Mouse (Mus musculus): Measurements from ENCODE around the gene Gabrg3.
"Not testable (repeated sequence)": the region's sequence is repeated elsewhere in the genome, so short reads cannot be mapped to it uniquely, and the experiment has no call there.

Gene Gabrg3

DNA sequence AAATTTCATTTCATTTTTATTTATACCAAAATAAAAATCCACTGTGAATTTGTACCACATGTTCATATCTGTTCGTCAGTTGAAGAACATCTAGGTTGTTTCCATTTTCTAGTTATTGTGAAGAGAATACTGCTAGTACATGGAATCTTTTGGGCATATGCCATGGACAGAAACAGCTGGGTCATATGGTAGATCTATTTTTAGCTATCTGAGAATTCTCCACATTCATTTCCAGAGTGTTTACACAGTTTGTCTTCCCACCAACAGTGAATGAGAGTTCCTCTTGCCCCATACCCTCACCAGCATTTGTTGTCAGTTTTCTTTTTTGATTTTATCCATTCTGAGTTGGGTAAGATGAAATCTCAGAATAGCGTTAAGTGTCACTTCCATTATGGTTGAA is 75.0 kb downstream of the Gabrg3 start:
- no peak for DNase-seq

DNA sequence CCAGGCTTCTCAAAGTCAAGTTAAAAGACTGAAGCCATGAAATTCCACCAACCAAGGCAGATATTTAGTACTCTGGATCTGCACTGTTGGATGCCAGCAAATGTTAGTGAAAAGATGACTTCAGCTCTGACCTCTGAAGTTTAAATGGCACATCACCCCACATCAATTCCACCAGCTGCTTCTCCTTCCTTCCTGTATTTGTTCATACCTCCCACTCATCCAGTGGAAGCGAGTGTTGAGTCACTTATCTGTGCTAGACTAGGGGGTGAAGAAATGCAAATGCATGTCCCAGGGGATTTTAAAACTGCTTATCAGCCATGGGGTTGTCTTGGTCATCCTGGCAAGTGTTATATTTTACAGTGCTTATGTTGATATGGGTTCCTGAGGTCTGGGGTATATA is 79.7 kb downstream of the Gabrg3 start:
- DNase-seq = no peak

DNA sequence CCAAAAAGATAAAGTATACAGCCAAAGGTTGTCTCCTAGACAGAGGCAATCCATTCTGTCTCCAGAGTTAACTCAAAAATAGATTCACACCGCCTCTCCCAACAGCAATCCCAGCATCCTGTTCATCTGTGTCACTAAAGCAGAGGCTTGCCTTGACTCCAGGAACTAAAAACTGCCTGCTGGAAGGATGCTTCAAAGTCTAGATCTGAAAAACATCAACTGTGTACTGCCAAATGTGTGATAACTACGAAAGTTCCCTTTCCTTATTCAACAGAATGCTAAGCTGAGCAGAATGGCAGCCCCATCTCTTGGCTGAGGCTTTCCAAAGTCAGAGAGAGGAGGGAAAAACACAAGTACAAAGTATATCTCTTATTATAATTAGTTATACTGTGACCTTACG is 90.3 kb downstream of the Gabrg3 start:
- no peak for DNase-seq

DNA sequence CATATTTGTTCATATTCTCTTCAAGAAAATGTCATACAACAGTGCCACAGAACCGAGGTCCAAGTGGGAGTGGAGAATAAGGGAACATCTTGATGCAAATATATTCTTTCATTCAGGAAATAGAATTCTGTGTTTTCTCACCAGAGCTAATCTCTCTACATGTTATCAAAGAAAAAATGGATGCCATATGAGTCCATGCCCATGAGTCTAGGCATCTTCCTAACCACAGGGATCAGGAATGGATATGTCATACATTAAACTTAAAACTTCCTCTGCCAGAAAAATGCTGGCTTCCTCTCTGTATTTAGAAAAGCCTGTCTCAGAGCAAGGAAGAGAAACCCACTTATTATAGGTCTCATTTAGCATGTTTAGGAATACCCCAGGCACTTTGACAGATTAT is 92.9 kb downstream of the Gabrg3 start:
- no peak for DNase-seq

DNA sequence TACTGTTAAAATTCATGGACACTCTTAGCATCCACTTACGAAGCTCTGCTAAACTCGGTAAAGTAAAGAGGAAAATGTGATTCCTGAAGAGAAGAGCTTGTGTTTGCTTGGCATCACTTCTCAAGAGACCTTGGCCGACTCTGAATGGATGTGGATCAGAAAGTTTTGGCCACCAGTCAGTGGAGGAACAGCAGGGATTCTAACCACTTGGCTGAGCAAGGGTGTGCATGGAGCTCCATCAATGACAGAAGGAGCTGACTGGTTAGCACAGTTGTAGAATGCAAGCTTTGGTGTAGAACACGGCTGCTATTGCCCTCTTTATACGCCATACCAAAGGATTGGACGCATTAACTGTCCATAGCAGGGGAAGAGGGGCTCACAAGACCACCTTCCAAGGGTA is 93.4 kb downstream of the Gabrg3 start:
- peak; percentile 51 to 66 for DNase-seq

DNA sequence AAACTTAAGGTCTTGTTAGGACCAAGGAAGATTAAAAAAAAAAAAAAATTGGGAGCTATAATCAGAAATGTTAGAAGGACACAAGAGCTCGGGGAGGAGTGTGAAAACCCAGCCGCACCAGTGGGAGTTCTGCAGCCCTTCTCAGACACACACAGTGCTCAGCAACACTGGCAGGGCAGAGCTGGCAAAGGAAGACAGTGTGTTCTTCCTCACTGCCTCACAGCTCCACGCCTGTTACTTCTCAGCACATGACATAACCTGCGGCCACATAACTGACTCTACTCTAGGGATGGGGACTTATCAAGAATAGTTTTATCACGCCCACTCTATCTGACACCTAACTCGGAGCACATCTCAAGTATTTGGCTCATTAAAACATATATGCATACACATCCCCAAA is 103.8 kb downstream of the Gabrg3 start:
- DNase-seq = no peak

DNA sequence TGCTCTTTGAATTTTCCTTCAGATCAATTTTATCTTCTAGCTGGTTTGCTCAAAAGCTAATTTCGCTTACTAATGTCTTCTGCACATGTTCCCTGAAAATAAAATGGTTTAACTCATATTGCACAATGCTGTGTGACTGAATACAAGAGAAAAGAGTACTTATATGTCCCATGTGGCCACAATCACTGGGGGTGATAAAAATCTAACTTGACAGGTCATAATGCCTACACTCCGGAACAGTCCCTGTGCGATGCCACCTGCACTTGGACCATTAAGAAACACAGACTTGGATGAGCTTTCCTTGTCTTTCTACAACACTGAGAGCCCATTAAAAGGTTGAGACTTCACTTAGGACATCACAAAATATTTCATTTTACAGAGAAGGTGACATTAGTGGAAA is 108.1 kb downstream of the Gabrg3 start:
- DNase-seq = no peak

DNA sequence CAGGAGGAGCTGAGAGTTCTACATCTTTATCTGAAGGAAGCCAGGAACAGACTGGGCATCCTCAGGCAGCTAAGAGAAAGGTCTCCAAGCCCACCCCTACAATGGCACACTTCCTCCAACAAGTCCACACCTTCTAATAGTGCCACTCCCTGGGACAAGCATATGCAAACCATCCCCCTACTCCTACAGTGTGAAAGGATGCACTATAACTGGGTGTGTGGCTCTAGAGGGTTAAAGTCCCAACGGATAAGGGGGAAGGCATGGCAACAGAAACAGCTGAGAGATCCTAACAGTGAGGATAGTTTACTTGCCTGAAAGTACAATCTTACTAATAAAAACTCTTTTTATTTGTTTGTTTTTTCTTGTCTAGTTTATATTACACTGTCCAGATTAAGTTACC is 126.8 kb downstream of the Gabrg3 start:
- DNase-seq = no peak

DNA sequence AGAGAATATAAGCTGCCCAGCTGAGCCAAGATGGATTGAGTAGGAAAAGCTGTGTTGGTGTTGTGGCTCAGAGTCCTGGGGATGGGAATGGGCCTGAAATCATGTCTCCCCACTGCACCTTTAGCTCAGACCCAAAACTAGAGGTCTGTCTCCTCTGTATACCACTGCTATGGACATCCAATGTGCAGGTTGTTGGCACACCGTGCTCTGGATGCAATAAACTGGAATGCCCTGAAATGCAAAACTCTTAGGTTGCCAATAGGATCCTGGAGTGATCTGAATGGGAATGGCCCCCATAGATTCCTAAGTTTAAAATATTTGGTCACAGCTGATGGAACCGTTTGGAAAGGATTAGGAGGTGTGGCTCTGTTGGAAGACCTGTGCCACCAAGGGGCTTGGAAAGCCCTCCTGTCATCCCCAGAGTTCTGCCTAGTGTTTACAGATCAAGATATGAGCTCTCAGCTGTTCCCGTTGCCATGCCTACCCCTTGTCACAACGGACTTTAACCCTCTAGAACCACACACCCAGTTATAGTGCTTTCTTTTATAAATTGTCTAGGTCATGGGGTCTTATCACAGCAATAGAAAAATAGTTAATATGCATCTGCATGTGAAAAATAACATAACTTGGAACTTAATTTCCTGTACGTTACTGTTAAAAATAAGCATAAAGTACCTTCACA is 128.0 kb downstream of the Gabrg3 start:
- DNase-seq = no peak

DNA sequence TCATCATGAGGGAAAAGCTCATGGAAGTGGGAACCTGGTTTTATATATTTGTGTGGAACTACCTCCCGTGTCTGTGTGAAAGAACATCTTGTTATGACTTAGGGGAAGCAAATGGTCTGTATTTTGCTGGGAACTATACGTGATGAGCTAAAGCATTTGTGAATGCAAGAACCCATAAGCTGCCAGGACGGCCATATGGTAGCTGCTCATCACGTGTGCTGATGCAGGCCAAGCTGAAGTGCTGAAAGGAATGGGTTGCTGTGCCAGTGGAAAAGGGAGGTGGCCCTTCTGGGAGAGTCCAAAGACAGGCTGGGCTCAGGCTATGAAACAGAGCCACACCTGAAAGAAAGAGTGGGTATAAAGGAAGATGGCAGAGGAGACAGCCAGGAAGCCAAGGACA is 143.0 kb downstream of the Gabrg3 start:
- DNase-seq = peak; percentile 9 to 14

DNA sequence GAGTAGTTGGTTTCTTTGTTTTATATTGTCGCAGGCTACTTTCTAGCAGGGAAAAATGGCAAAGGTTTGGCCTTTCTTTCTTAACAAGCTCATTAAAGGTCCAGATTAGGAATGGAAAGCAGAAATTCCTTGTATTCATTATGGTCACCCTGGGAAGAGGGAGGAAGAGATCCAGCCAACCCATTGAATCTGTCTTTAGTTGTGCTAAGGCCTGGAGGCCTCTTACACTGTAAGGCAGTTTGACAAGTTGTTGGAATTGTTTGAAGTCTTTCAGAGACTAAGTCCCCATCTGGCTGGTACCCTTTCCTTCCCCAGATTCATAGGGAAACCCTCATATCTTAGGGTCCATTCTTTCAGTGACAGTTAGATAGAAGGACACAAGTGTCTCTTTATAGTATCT is 172.9 kb downstream of the Gabrg3 start:
- DNase-seq = no peak

DNA sequence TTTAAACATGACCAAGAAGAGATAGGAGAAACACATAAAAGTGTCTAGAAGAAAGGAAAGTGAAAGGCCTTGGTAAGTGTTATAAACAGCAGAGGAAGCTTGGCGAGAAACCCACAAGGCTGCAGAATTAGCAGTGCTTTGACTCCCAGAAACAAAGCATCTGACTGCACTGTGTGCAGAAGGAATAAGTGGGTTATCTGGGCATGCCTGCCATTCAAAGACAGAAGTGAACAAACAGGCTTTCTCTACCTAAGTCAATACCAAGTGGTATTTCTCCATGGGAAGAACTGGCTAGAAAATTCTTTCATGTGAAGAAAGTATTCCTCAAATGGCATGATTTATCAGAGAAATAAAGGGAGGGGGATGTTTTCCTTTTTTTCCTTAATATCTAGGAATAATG is 201.0 kb downstream of the Gabrg3 start:
- no peak for DNase-seq

DNA sequence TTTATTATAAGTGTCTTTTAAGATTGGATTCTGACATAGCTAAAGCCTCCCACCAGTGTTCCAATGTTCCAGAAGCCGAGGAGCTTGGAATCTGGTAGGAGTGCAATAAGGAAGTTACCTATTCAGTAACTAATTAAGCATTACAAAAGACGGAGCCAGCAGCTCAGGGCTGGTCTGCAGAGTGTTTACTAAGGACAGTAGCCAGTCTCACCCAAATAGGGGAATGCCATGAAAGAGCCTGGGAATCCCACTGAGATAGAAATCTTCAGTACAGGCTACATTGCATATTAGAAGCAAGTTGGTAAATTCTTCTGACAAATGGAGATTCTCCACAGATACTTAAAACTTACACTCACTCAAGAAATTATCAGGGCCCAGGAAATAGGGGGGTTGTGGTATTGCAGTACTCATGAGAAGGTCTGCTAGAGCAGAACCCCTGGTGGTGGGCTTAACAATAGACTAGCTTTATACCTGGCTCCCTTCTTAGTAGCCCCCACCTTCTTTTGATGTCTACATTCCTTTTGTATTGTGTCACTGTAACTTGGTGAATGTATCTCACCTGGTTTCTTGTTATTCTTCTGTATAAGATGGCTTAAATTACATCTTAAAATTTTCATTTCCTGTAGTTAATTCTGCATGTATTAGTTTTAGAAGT is 211.0 kb downstream of the Gabrg3 start:
- not testable (repeated sequence) for DNase-seq

DNA sequence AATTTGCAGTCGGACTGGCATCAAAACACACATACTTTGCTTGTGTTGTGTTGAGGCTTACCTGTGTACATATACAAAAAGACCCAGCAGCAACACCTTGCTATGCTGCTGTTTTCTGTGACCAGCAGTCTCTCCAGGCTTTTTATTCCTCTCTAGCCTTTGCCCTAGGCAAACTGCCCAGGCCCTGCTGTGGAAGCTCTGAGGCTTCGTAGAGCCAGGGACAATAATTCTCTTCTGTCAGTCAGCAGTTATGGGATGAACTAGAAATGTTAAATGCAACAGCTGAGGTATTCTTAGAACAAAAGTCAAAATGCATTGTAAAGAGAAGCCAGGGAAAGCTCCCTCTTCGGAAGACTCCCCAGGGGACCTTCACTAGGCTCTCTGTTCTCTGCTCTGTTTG is 220.1 kb downstream of the Gabrg3 start:
- DNase-seq = peak; percentile 4 to 19

DNA sequence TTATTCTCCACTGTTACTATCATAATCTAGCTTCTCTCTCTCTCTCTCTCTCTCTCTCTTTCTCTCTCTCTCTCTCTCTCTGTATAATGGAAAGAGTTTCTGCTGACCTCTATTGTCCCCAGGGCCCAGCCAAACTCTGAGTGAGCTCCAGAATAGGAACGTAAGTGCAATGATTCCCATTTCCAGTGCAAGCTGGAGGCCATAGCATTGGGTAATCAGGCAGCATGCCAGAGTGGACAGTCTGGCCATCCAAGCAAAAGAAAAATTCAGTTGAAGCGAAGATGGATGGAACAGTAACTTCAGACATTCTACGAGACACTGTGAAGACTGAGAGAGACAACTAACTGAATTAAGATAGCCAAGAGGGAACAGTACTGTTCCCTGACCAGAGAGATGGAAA is 228.8 kb downstream of the Gabrg3 start:
- peak; percentile 7 to 12 for DNase-seq

DNA sequence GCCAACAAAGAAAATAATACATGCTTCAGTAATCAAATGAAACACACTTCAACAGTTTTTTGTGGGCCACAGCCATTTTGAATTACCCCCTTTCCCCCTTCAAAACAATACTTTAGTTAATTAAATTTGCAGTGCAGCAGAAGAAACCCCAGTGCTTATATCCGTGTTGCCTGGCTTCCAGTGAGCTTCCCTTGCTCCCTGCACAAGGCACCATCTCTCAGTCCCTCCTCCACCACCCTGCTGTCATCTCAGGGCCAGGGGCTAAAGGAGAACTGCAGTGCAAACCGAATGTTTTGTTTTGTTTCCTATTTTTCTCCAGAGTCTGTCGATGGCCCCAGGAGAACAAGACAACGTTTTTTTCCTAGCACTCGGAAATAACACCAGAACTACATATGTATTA is 233.2 kb downstream of the Gabrg3 start:
- DNase-seq = no peak

DNA sequence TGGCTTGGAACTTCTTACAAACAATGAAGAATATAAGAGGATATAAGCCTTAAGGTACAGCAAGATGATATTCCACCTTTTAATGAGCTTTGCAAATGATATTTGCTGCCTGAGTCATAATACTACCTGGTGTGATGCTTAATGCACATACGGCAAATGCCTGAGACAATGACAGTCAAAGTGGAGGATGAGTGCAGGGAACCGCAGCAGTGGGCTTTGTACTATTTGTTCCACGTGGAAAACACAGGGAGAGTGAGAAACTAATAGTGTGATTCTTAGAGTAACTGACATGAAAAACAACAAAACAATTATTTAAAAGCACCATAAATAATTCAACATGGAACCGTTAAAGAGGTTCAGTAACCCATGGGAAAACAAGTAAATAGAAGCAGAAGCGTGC is 236.2 kb downstream of the Gabrg3 start:
- no peak for DNase-seq

DNA sequence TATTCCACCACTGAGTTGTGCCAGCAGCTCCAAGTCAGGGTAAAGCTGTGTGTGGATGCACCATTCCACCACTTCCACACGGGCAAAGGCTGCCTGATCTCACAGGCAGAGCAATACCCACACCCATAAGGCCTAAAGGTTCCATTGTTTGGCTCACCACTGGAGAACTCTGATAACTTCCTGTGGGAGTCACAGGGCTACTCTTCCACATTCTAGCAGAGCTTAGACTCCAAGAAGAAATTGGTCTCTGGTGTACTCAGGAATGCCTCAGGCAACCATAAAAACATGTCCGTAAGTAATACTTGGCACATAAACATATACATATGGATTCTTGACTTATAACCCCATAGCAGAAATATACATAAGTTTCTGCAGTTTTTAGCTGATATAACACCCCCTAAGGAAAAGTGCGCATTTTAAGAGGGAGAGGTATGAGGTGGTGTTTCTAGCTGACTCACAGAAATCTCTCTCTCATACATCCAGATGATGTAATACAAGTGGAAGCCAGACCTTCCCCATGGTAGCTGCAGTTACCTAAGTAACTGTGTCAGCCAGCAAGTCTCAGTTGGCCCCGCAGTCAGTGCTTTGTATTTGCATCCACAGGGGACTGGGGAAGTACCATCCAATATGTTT is 248.8 kb downstream of the Gabrg3 start:
- no peak for DNase-seq

DNA sequence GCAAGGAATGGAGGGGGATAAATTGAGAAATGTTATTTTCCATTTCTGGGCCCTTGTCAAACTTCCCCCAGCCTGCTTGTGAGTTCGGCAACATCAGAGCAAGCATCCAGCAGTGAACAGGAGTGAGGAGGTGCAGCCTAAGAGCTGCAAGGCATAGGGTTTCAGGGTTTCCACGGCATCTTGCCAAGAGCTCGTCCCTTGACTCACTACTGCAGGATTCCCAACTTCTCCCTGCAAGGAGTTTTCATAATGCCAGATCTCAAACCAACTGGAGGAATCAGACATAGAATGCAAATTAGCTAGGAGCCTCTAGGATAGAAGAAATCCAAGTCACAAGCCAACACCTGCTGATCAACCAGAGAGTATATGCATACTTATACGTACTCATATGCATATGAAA is 254.0 kb downstream of the Gabrg3 start:
- DNase-seq = no peak

DNA sequence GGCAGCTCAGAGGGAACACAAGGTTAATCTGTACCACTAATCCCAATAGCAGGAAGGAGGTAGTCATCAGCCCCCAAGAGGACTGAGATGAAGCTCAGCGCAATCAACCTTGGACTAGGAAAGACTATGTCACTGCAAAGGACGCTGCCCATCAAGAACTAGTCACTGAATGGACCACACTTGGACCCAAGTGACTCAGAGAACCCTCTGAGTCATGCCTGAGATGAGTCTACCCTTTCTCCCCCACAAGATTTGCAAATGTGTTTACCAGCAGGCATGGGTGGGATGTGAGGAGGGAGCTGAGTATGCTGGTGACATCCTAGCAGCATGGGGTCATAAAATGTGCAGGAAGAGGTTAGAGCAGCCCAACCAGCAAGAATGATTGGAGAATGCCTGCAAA is 254.5 kb downstream of the Gabrg3 start:
- DNase-seq = no peak

DNA sequence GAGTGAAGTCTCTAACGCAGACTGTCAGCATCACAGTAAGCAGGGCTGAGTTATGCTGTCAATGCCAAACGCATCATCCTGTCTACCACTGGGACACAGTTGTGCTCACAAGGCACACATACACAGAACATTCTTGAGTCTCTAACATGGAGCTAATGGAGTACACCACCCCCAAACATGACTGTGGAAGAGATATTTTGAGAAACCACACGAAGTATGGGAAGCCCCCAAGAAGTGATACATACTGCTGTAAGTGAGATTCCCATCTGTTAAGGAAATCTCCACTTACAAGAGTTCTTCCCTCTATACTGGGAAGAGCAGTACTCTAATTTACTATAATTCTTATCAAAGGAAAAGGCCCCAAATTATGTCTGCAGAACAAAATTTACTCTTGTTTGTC is 286.9 kb downstream of the Gabrg3 start:
- DNase-seq = no peak

DNA sequence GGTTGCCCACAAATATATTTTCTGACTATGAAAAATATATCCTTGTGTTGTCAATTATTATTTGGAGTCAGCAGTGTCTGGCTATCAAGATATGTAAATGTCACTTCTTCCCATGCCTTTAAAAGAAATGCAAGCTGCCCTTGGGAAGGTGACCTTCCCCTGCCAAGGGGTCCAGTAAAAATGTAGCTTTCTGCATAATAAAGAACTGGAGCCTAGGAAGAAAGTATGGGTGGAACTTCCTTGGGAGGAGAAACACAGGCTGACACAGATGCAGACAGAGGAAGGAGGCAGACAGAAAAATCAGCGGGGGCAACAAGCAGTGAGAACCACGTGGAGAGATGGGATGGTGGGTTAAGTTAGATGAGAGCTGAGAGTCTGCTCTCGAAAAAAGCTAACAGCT is 304.9 kb downstream of the Gabrg3 start:
- DNase-seq = no peak

DNA sequence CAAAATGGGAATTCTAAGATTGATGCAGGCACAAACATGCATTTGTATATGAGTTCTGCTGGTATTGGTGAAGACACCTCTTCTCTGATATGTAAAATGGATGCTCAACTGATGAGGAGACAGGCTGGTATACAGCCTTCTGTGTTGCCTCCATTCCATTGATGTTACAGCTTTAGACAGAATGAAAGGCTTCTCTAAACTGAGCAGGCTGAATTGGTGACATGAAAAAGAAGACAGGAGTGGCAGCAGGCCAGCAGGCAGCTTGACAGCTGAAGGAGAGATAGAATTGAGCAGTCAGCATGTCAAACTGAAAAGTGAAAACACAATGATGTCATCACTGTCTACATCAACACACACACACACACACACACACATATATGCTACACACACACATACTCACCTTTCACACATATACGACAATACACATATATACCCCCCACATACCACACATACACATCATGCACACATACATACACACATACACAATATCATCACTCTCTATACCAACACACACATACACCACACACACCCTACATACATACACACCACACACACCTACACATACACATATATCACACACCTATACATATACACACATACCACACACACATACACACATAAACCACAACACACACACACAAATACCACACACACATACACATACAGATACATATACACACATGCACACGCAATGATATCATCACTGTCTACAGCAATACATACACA is 315.4 kb downstream of the Gabrg3 start:
- DNase-seq = peak; percentile 22 to 25

DNA sequence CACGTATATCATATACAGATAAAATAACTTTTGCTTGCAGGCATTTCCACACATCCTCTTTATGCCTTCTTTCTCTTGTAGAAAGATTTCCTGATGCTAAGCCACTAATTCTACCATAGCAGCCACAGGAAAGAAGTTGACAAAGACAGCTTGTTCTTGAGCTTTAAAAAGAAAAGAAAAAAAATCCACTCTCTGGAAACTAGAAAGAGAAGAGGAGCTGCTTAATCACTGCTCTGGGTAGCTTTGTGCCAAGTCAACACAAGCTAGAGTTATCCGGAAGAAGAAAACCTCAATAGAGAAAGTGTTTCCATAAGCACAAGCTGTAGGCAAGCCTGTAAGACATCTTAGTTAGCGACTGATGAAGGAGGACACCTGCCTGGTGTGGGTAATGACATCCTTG is 321.6 kb downstream of the Gabrg3 start:
- DNase-seq = no peak
